Mouse (Mus musculus) cerebellum, adult 8-10 months (tissue): Measurements from ENCODE around the gene Rgs17.
"Not testable (repeated sequence)": the region's sequence is repeated elsewhere in the genome, so short reads cannot be mapped to it uniquely, and the experiment has no call there.

ENCODE experiments used
- DNase-seq: peaks from one replicate; pipeline ENCODE4 v3.0.0; 2022

Rgs17 gene

GRCm38 (mm10) chr10:5922294-5922828 lies at the start of gene Rgs17:
TSS of gene Rgs17 (minus strand) at chr10:5922400.
- DNase-seq: peak; percentile 55

GRCm38 (mm10) chr10:5967655-5968054 lies 45.5 kb upstream of the Rgs17 start:
- DNase-seq: no peak

- DNase-seq: not testable (repeated sequence)
Measured at GRCm38 (mm10) chr10:5953787-5954186, 31.6 kb upstream of the Rgs17 start.

DNA sequence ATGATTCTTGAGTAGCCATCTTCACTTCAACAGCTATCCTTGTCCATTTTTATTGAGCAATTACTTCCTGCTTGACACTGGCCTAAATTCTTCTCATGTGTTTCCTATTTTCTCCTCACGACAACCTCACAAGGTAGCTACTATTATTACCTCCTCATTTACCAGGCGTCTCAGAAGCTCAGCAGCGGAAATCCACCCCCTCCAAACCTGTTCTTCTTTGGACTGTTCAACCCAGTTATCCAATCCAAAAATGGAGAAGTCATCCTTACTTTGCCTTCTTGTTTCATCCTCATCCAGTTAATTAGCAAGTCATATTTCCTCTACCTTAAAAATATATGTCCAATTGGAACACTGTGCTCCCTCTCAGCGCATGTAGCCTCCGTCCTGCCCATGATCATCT lies 2.1 kb upstream of the Rgs17 start:
- DNase-seq: no peak

DNA sequence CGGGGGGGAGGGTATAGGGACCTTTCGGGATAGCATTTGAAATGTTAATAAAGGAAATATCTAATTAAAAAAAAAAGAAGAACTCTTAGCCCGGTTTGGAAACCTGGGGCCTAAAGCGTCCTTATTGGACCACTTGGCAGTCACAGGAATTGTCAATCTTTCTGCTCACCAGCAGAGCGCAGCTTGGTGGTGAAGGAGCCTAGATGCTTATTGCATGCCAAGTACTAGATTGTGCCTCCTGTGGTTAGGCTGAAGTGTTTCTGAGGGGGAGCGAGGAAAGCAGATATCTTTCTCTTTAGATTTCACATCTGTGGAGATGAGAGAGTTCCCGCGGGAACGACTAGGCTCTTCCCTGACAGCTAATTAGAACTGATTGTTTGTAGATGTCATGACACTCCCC lies 896 bp upstream of the Rgs17 start:
- DNase-seq: no peak

DNA sequence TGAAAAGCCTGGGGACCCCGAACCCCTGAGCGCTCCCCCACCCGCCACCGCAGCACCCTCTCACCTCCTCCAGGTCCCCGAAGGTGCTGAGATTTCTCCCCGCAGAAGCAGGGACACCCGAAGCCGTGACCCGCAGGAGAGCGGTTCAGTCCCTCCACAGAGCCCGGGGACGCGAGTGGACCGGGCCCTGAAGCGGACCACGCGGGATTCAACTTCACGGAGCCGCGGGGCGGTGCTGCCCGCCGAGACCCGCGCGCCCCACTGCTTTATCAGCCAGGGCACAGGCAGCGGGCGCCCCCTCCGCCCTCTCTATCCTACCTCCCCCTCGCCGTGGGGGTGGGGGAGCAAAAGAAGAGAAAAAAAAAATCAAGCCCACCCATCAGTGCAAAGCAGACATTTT lies 429 bp downstream of the Rgs17 start:
- peak; percentile 24 for DNase-seq

GRCm38 (mm10) chr10:5921031-5921551 lies 1.1 kb downstream of the Rgs17 start:
- peak; percentile 47 for DNase-seq

DNA sequence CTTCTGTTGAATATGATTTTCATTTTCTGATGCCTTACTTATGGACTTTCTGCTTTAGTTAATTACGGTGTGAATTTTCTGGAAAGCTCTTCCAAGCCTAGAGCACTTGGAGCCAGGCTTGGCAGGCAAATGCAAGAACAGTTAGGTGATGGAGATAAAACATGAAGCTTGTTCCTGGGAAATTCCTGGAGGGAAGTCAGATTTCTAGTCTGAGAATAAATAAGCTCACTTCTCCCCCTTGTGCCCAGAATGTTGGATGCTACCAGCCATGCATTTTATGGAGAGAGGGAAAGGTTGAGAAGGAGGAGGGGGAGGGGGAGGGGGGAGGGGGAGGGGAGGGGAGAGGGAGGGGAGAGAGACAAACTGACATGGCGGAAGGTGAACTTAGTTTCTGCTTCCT lies 17.8 kb downstream of the Rgs17 start:
- DNase-seq: peak; percentile 21

DNA sequence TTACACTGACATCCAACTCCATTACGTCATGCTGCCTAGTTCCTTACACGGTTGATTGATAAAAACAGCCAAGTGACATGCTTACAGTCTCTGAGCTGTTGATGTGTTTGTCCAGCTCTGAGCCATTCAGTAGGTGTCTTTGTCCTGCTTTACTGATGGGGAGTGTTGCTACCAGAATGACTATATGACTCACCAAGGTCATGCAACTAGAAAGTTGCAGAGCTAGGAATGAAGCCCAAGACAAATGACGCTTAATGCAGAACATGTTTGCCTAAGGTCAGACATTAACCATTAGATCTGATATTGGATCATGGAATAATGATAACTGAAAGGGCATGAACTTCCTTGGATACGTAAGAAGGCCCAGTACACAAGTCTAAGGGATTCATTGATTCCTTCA lies 20.4 kb downstream of the Rgs17 start:
- DNase-seq: no peak

GRCm38 (mm10) chr10:5900731-5901130 lies 21.5 kb downstream of the Rgs17 start:
- peak; percentile 38 for DNase-seq

DNA sequence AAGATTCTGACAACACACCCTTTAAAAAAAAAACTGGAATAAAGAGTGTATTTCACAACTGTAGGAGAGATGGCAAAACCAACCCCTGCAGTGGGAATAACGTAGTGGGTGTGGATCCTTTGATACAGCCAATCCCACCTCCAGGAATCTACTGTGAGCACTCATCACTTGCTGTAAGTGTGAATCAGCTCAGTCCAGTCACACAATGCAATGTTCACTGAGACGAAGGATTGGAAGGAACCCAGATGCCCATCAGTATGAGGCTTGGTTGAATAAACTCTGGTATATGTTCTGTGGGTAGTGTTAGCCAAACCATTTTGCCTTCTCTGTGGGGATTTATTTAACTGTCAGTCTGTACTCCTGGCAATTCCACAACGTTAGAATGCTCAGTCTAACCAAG lies 45.1 kb downstream of the Rgs17 start:
- no peak for DNase-seq

DNA sequence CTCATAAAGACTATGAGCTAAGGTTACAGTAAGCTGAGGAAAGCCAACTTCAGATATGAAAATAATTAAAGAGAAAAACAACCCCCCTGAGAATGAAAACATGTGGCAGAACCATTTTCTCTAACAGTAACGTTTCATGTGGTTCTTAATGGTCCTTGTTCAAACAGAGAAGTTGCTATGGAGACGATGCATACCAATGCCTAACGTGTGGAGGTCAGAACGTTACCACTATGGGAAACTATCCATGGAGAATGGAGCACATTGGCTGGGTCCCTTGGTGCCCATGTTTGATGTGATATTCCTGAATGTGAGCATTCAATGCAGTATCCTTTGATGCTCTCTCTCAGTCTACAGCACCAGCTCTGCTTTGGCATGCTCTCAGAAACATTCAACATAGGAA lies 51.1 kb downstream of the Rgs17 start:
- no peak for DNase-seq

GRCm38 (mm10) chr10:5867981-5868552 lies 54.1 kb downstream of the Rgs17 start:
- peak; percentile 37 for DNase-seq

- DNase-seq: no peak
Measured at GRCm38 (mm10) chr10:5865996-5866395, 56.2 kb downstream of the Rgs17 start.

DNA sequence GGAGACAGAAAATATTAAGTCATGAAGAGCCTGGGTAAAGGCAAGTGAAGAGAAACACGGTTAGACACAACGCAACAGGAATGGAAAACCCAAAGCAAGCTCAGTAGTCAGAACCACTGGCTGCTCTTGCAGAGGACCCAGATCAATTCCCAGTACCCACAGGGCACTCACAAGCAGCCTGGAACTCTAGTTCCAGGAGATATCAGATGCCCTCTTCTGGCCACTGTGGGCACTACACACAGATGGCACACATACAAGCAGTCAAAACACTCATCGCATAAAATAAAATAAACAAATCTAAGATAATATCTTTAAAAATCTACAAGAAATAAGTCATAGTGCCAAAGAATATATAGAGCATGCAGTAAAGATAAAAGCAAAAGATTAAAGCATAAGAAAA lies 59.5 kb downstream of the Rgs17 start:
- no peak for DNase-seq

GRCm38 (mm10) chr10:5860849-5861248 lies 61.4 kb downstream of the Rgs17 start:
- DNase-seq: no peak

GRCm38 (mm10) chr10:5859729-5860128 lies 62.5 kb downstream of the Rgs17 start:
- no peak for DNase-seq

- no peak for DNase-seq
Measured at GRCm38 (mm10) chr10:5857996-5858549, 64.1 kb downstream of the Rgs17 start.

DNA sequence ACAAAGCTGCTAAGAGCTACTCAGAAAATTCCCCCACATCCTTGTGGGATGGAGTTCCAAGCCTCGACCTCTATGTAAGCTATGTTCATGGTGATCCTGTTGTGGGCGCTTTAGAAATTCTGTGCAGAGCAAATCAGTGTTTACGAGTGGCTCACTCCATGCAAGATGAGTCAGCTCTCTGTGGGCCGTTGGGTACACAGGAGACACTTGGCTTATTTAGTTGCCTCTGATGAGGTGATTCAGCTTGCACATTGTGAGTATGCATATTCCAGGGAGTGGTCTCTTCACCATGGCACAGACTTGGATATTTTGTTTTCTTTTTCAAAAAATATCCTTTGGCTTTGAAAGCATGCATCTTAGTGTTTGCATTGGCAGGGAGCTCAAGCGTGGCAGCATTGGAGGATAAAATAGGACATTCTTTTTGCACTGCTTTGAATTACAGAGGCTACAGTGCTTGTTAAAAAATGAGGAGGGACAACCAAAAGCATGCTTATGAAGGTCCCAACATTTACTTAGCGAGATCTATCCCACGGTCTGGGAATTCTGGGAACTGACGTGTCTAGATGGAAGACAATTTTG lies 68.8 kb downstream of the Rgs17 start:
- DNase-seq: no peak

GRCm38 (mm10) chr10:5846939-5847338 lies 75.3 kb downstream of the Rgs17 start:
- no peak for DNase-seq

- DNase-seq: peak; percentile 22
Measured at GRCm38 (mm10) chr10:5841369-5841768, 80.8 kb downstream of the Rgs17 start.

- no peak for DNase-seq
Measured at GRCm38 (mm10) chr10:5826336-5827025, 95.7 kb downstream of the Rgs17 start.

DNA sequence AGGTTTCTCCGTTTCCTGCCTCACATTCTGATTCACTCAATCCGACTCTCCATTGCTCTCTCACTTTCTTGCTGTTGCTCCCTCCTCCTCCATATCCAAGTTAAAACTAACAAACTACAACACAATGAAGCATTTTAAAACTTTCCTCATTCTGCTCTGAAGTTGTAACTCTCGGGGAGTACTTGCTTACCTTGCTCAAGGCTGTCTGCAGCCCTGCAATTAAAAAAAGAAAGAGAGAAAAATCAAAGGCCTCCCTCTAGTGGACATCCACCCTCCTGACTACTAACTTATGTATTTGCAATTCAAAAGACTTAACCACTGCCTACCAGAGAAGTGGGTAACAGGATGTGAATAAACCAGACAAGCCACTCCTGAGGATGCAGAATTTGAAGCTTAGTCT lies 97.4 kb downstream of the Rgs17 start:
- DNase-seq: peak; percentile 43
